Mouse (Mus musculus) naive thymus-derived CD4-positive, alpha-beta T cell, adult 2 months (primary cell): ENCODE data around the gene Snx32.

Source experiments
- DNase-seq: peaks from one replicate; pipeline ENCODE4 v3.0.0-alpha.2; 2011; ENCODE audit warnings: low read depth

Snx32 gene

GRCm38 (mm10) chr19:5483386-5484359 lies 26.7 kb downstream of the Snx32 start:
- DNase-seq: no peak

- no peak for DNase-seq
These were observed 28.9 kb downstream of the Snx32 start for GRCm38 (mm10) chr19:5481398-5481797.

GRCm38 (mm10) chr19:5480016-5480415 lies 30.3 kb downstream of the Snx32 start:
- DNase-seq: no peak

- no peak for DNase-seq
These were observed 32.6 kb downstream of the Snx32 start for GRCm38 (mm10) chr19:5477668-5478300.

GRCm38 (mm10) chr19:5477004-5477667 lies 33.2 kb downstream of the Snx32 start:
- no peak for DNase-seq

- no peak for DNase-seq
These were observed 35.1 kb downstream of the Snx32 start for GRCm38 (mm10) chr19:5475069-5475714.

GRCm38 (mm10) chr19:5474281-5475068 lies 35.9 kb downstream of the Snx32 start:
- DNase-seq: no peak

GRCm38 (mm10) chr19:5473720-5474119 lies 36.6 kb downstream of the Snx32 start, which contains the start of gene Efemp2:
Gene Efemp2, plus strand, starts transcription at chr19:5473954.
- DNase-seq: peak; percentile 53

GRCm38 (mm10) chr19:5472857-5473256 lies 37.5 kb downstream of the Snx32 start:
- no peak for DNase-seq

- DNase-seq: no peak
These were observed 38.5 kb downstream of the Snx32 start for GRCm38 (mm10) chr19:5471846-5472245.

GRCm38 (mm10) chr19:5468374-5468773 lies 42.0 kb downstream of the Snx32 start, which contains the start of gene Ctsw:
Gene Ctsw, minus strand, starts transcription at chr19:5468507.
- DNase-seq: peak; percentile 63

- no peak for DNase-seq
These were observed 43.3 kb downstream of the Snx32 start for GRCm38 (mm10) chr19:5466916-5467500.

- DNase-seq: no peak
These were observed 45.3 kb downstream of the Snx32 start for GRCm38 (mm10) chr19:5465037-5465436.

- peak; percentile 73 for DNase-seq
These were observed 46.4 kb downstream of the Snx32 start for GRCm38 (mm10) chr19:5463791-5464562.

GRCm38 (mm10) chr19:5463212-5463611 lies 47.1 kb downstream of the Snx32 start:
- no peak for DNase-seq

- no peak for DNase-seq
These were observed 48.9 kb downstream of the Snx32 start for GRCm38 (mm10) chr19:5461411-5461810.

GRCm38 (mm10) chr19:5460465-5460911 lies 49.9 kb downstream of the Snx32 start, which contains the start of gene Fibp:
Gene Fibp, plus strand, starts transcription at chr19:5460615.
- peak; percentile 88 for DNase-seq

GRCm38 (mm10) chr19:5459896-5460295 lies 50.4 kb downstream of the Snx32 start:
- no peak for DNase-seq

GRCm38 (mm10) chr19:5459019-5459418 lies 51.3 kb downstream of the Snx32 start:
- DNase-seq: no peak
